Mouse (Mus musculus) midbrain, embryonic 16.5 days (tissue): ENCODE data around the gene Uba2. TPM values are rescaled to one million over a fixed set of nuclear protein-coding genes. Genes with fewer than 3 reads are reported as not detected.
"Not testable (repeated sequence)": the region's sequence is repeated elsewhere in the genome, so short reads cannot be mapped to it uniquely, and the experiment has no call there.

Experiments
- ATAC-seq: fragments of 200-750 bp; cut with Nextera tagmentation; 2 replicates; pipeline ENCODE4 v1.8.0; 2017; ENCODE audit warnings: moderate TSS enrichment
- H3K27ac ChIP-seq: fragments of 300-500 bp; sonication (generic); 2 replicates; pipeline ENCODE4 v1.5.1; 2014; ENCODE audit warnings: mild to moderate bottlenecking, low read length, mixed read lengths
- H3K27me3 ChIP-seq: fragments of 300-500 bp; sonication (generic); 2 replicates; pipeline ENCODE4 v1.6.1; 2014; ENCODE audit warnings: low read depth, low read length, mixed read lengths; ENCODE audit not compliant: control insufficient read depth, insufficient read depth
- H3K36me3 ChIP-seq: fragments of 300-500 bp; sonication (generic); 2 replicates; pipeline ENCODE4 v1.6.1; 2014; ENCODE audit warnings: mild to moderate bottlenecking, low read length, moderate library complexity, mixed read lengths; ENCODE audit not compliant: control insufficient read depth, insufficient read depth
- H3K4me1 ChIP-seq: fragments of 300-500 bp; sonication (generic); 2 replicates; pipeline ENCODE4 v1.6.1; 2014; ENCODE audit warnings: mild to moderate bottlenecking, low read length, mixed read lengths; ENCODE audit not compliant: control insufficient read depth, insufficient read depth
- H3K4me2 ChIP-seq: fragments of 300-500 bp; sonication (generic); 2 replicates; pipeline ENCODE4 v1.6.1; 2014; ENCODE audit warnings: mild to moderate bottlenecking, low read length, mixed read lengths
- H3K4me3 ChIP-seq: fragments of 300-500 bp; sonication (generic); 2 replicates; pipeline ENCODE4 v1.5.1; 2014; ENCODE audit warnings: low read depth, mild to moderate bottlenecking, low read length, moderate library complexity, mixed read lengths
- H3K9ac ChIP-seq: fragments of 300-500 bp; sonication (generic); 2 replicates; pipeline ENCODE4 v1.6.1; 2014; ENCODE audit warnings: low read depth, low read length, mixed read lengths
- H3K9me3 ChIP-seq: fragments of 300-500 bp; sonication (generic); replicated peaks from 2 replicates; pipeline ENCODE4 v1.6.1; 2014; ENCODE audit warnings: mild to moderate bottlenecking, low read length, mixed read lengths; ENCODE audit not compliant: control insufficient read depth, poor library complexity, severe bottlenecking
- WGBS: fragments of 180-500 bp; shearing (Covaris S2); extraction: QIAGEN DNeasy Blood & Tissue Kit; methylation state at CpG from one replicate; pipeline ENCODE4 v1.1.7; 2014; 5-methylcytosine and 5-hydroxymethylcytosine counted together
- polyA plus RNA-seq: library from polyadenylated mRNA; unstranded; fragments of >200 nt; fragmentation: Nextera tagmentation; extraction: Ambion mirVana; gene quantifications from 2 replicates; pipeline ENCODE4 v1.2.1, GENCODE M21; 2015

The Uba2 gene
- polyA plus RNA-seq, 1 experiment from 2014 or later: 163 TPM

DNA sequence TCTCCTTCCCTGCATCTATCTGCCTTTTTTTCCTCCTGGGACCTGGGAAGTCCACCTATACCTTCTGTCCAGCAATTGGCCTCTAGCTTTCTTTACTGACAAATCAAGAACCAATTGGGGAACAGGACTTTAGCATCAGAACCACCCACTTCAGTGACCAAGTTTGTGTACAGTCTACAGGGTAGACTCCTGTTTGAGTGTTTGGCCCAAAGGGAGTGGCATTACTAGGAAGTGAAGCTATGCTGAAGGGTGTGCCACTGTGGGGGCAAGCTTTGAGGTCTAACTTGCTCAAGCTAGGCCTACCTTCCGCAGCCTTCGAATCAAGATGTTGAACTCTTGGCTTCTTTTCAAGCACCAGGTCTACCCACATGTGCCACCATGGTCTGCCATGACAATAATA is 31.4 kb upstream of the Uba2 start:
- Histone ChIP-seq H3K9me3 (no peaks in the 10 kb centered on the region), H3K4me3 (no peak overlapping the region), H3K27ac (no peak overlapping the region), H3K4me2 (no peak overlapping the region), H3K27me3 (no peaks in the 10 kb centered on the region), H3K36me3 (peaks cover 49% of the 10 kb centered on the region), H3K4me1 (peaks cover 1% of the 10 kb centered on the region), H3K9ac (no peak overlapping the region)
- ATAC-seq: no peak
- WGBS: 97% methylated on average over 2 of the region's 2 CpGs

DNA sequence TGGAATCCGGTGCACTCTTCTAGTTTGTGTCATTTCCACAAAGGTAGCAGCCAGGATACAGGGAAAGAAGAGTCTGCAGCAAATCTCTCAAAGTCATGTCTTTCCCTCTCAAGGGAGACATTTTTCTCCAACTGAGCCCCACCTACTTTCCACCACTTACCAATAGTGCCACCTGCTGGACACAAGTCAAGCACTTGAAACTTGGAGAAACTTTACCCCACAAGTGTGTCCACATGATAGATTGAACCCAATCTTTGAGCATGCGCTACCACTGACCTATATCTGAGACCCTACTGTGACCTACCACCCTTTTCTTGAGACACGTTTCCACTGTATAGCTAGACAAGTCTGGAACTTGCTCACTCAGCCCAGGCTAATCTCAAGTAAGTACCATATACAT is 28.9 kb upstream of the Uba2 start:
- Histone ChIP-seq H3K27me3 (no peaks in the 10 kb centered on the region), H3K4me3 (no peak overlapping the region), H3K9me3 (no peaks in the 10 kb centered on the region), H3K36me3 (peaks cover 29% of the 10 kb centered on the region), H3K4me1 (peaks cover 7% of the 10 kb centered on the region), H3K4me2 (no peak overlapping the region), H3K9ac (no peak overlapping the region), H3K27ac (no peak overlapping the region)
- 62% methylated on average over 3 of the region's 3 CpGs for WGBS
- no peak for ATAC-seq

DNA sequence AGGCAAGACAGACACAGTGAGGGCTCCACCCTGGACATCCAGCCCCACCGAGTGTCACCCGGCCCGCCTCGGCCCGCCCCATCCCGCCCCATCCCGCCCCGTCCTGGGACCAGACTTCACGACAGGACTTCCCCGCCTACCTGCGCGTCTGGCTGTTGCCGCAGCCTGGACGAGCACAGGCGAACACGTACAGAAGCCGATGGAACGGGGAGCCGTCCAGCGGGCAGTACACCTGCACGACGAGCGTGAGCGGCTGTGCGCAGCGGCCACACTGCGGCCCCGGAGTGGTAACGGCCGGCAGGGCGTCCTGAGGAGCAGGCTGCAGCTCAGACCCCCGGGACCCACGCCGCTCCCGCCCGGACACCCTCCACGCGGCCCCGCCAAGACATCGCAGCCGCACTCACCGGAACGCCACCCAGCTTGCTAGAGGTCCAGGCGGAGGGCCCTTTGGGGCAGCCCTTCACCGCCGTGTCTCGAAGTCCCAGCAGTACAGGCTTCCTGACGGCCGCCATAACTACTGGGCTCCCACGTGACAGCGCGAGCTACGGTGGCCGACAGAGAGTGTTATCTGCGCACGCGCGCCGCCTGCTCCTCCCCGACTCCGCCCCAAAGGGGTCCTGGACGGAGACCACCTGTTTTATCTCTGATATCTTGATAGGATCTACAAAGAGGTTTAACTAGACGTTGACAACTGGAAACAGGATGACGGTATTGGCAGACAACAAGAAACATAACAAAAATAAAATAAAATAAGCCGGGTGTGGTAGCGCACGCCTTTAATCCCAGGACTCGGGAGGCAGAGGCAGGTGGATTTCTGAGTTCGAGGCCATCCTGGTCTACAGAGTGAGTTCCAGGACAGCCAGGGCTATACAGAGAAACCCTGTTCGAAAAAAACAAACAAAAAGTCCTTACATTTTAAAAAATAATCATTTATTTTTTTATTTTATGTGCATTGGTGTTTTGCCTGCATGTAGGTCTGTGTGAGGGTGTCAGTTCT is 27.0 kb upstream of the Uba2 start, which contains the start of gene Pdcd2l:
Gene Pdcd2l (minus strand): TSS at position 530 of the 997 bp plus-strand sequence.
- 4% methylated on average over 68 of the region's 70 CpGs for WGBS
- Histone ChIP-seq H3K27ac (peak within 1 kb of the TSS; percentile 74), H3K9ac (peak within 1 kb of the TSS; percentile 92), H3K36me3 (peaks cover 18% of the 10 kb centered on the region), H3K4me1 (peaks cover 7% of the 10 kb centered on the region), H3K4me3 (peak within 1 kb of the TSS; percentile 97), H3K4me2 (peak within 1 kb of the TSS; percentile 86), H3K27me3 (no peaks in the 10 kb centered on the region), H3K9me3 (no peaks in the 10 kb centered on the region)
- peak; percentile 92 for ATAC-seq

- Histone ChIP-seq H3K9ac (peak overlapping the region; percentile 92), H3K4me1 (peaks cover 7% of the 10 kb centered on the region), H3K27me3 (no peaks in the 10 kb centered on the region), H3K27ac (0 out of 2 replicates have a peak overlapping the region, but pooled peaks have one; percentile 74), H3K36me3 (peaks cover 10% of the 10 kb centered on the region), H3K9me3 (no peaks in the 10 kb centered on the region), H3K4me3 (peak overlapping the region; percentile 97), H3K4me2 (peak overlapping the region; percentile 86)
- ATAC-seq: no peak
- 53% methylated on average over 3 of the region's 3 CpGs for WGBS
Observed at GRCm38 (mm10) chr7:34195632-34196031, 26.2 kb upstream of the Uba2 start.

GRCm38 (mm10) chr7:34192825-34193224 is 23.4 kb upstream of the Uba2 start:
- 92% methylated on average over 6 of the region's 6 CpGs for WGBS

DNA sequence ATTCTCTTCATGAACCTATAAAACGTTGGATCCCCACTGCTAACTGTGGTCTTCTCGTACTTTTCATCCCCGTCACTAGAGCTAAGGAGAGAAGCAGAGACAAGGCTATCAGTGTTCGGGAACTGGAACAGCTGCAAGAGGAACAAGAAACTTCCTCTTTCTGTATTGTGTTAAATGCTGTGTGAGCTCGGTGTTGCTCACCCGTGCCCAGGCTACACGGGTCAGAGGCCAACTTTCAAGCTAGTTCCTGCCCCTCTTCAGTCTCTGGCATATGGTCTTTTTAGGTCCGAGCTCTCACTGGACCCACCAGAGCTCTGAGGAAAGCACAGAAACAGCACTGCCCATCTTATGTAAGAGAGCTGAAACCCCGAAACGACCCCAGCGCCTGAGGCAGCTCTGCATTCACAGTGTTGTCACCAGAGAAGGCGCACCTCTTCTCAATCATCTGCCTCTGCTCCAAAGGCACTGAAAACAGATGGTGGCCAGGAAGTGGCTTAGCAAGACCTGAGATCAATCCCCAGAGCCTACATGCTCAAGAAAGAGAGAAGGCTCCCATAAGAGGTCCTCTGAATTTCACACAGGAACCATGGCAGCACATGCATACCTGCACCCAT is 20.1 kb upstream of the Uba2 start:
- no peak overlapping the region for H3K27ac ChIP-seq
- H3K36me3 ChIP-seq: peaks cover 32% of the 10 kb centered on the region
- no peak overlapping the region for H3K9ac ChIP-seq
- H3K4me1 ChIP-seq: no peaks in the 10 kb centered on the region
- H3K4me3 ChIP-seq: no peak overlapping the region
- ATAC-seq: no peak
- 93% methylated on average over 12 of the region's 12 CpGs for WGBS
- no peaks in the 10 kb centered on the region for H3K27me3 ChIP-seq
- no peak overlapping the region for H3K4me2 ChIP-seq
- no peaks in the 10 kb centered on the region for H3K9me3 ChIP-seq

More at GRCm38 (mm10) chr7:34192825-34193224, 23.4 kb upstream of the Uba2 start:
- Histone ChIP-seq H3K4me1 (peaks cover 7% of the 10 kb centered on the region), H3K27me3 (no peaks in the 10 kb centered on the region), H3K4me2 (no peak overlapping the region), H3K36me3 (peaks cover 17% of the 10 kb centered on the region), H3K9ac (no peak overlapping the region), H3K9me3 (no peaks in the 10 kb centered on the region), H3K4me3 (no peak overlapping the region), H3K27ac (no peak overlapping the region)
- no peak for ATAC-seq

DNA sequence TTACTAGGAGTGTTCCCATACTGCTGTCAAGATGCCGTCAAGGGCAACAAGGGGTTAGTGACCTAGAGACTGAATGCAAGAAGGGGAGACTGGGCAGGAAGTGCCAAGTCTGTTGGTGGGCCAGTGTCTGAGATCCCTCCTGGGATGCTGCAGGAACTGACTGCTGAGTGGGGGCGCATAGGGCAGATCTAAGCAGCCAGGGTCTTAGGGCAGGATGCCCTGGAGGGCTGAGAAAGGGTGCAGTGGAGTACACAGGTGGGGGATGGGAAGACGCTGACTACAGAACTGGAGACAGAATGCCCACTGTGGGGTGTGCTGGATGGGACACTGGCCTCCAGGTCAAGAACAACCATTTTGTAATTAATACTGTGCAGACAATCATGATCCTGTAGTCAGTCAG is 14.4 kb upstream of the Uba2 start:
- Histone ChIP-seq H3K9ac (no peak overlapping the region), H3K36me3 (peaks cover 30% of the 10 kb centered on the region), H3K4me2 (no peak overlapping the region), H3K9me3 (no peaks in the 10 kb centered on the region), H3K4me1 (no peaks in the 10 kb centered on the region), H3K27me3 (no peaks in the 10 kb centered on the region), H3K4me3 (no peak overlapping the region), H3K27ac (no peak overlapping the region)
- WGBS: 80% methylated on average over 3 of the region's 3 CpGs
- no peak for ATAC-seq

DNA sequence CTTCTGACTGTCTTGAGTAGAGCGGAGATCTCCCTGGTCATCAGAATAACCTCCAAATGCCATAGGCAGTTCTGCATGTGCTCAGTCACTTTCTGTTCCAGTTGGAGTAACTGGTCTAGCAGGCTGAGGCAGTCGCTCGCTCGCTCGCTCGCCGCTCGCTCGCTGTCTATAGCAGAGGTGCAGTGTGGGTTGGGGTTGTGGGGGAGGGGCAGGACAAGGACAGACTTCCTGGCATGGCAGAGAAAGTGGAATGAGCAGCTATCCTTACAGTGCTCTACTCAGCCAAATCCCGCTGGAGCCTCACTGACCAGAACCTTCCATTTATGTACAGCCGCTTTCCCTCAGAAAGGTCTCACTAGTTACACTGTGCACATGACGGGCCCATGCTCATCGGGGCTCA is 14.0 kb upstream of the Uba2 start:
- Histone ChIP-seq H3K4me1 (no peaks in the 10 kb centered on the region), H3K27me3 (no peaks in the 10 kb centered on the region), H3K4me2 (no peak overlapping the region), H3K9me3 (no peaks in the 10 kb centered on the region), H3K27ac (no peak overlapping the region), H3K36me3 (peaks cover 27% of the 10 kb centered on the region), H3K4me3 (no peak overlapping the region), H3K9ac (no peak overlapping the region)
- WGBS: 93% methylated on average over 13 of the region's 13 CpGs
- ATAC-seq: no peak

DNA sequence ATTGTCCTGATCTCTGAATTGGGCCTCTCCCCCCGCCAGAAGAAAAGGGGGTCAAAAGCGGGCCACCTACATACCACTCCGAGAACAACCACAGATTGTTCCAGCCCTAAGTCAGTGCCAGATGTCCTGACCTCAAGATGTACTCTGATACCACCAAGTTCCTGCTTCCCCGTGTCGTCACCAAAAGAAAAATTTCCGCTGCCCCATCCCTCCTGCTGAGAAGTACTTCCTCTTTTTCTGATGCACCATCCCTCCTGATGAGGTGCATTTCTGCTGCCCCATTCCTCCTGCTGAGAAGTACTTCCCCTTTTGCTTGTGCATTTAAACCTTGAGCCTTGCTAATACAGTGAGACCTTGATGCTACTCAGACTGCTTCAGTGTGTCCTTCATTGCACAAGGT is 6.8 kb upstream of the Uba2 start:
- not testable (repeated sequence) for H3K9ac ChIP-seq, H3K9me3 ChIP-seq, H3K36me3 ChIP-seq, H3K4me2 ChIP-seq, H3K4me1 ChIP-seq, ATAC-seq, H3K4me3 ChIP-seq, H3K27ac ChIP-seq, H3K27me3 ChIP-seq
- 88% methylated on average over 6 of the region's 6 CpGs for WGBS
